Mouse (Mus musculus): ENCODE measurements around the gene Bcr. TPM values are rescaled to one million over a fixed set of nuclear protein-coding genes. Genes with fewer than 3 reads are reported as not detected.

Bcr gene
- total and polyA plus RNA-seq, 2 experiments from 2014 or later: 10.1 to 61.4 TPM

DNA sequence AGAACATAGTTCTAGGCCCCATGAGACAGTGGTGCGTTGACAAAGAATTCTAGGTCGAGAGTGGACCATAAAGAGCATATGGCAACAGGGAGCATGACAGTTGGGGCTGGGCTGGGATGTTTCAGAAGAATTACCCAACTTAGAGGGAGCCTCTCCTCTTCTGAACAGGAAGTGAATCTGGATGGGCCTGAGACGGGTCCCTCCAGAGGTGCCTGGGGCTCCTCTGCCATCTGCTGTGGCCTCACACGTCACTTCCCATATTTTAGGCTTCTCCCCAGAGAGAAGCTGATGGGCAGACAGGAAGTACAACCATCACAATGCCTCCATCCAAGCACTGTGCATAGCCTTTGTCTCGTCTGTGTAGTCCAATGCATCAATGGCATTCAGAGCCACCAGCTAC is 4.7 kb upstream of the Bcr start:
- Histone ChIP-seq H3K4me3 (ENCODE audit: low read length) (no peak overlapping the region), H3K27ac (no peak overlapping the region), H3K9me3 (ENCODE audit: low read length) (no peaks in the 10 kb centered on the region), H3K27me3 (ENCODE audit: insufficient read depth, low read length) (no peaks in the 10 kb centered on the region), H3K36me3 (ENCODE audit: insufficient read depth, low read length) (no peaks in the 10 kb centered on the region), H3K4me2 (ENCODE audit: low read depth, low read length) (no peak overlapping the region), H3K4me1 (ENCODE audit: insufficient read depth, low read length) (peaks cover 25% of the 10 kb centered on the region), H3K9ac (replicated peaks; ENCODE audit: low read length) (no peak overlapping the region)
- WGBS: 50% methylated on average over 5 of the region's 5 CpGs
- no peak for TF ChIP-seq CTCF (IDR thresholded peaks at IDR 0.05; ENCODE audit: low read depth)
- ATAC-seq (no peak), DNase-seq (ENCODE audit: low spot score) (no peak)

DNA sequence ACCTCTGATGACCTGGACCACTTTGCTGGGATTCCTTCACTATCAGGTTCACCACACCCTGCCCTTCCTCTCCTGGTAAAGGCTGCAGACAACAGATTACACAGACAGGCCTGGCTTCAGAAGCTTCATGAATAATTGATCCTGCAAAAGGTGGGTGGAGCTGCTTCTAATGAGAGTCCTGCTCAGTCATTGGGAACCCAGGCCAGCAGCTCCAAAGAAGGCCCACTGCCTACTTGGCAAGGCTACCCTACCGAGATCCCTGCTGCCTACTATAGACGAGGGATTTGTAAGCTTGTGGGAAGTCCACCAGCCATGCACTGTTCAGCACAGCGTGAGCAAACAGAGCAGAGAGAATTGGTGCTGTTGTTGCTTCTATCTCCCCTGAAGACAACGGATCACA is 4.1 kb upstream of the Bcr start:
- Histone ChIP-seq H3K27me3 (ENCODE audit: insufficient read depth, low read length) (no peaks in the 10 kb centered on the region), H3K4me1 (ENCODE audit: insufficient read depth, low read length) (peaks cover 25% of the 10 kb centered on the region), H3K27ac (no peak overlapping the region), H3K36me3 (ENCODE audit: insufficient read depth, low read length) (no peaks in the 10 kb centered on the region), H3K9me3 (ENCODE audit: low read length) (no peaks in the 10 kb centered on the region), H3K9ac (replicated peaks; ENCODE audit: low read length) (no peak overlapping the region), H3K4me3 (ENCODE audit: low read length) (no peak overlapping the region), H3K4me2 (ENCODE audit: low read depth, low read length) (no peak overlapping the region)
- no peak for TF ChIP-seq CTCF (IDR thresholded peaks at IDR 0.05; ENCODE audit: low read depth)
- DNase-seq (ENCODE audit: low spot score) (peak; percentile 59), ATAC-seq (peak; percentile 33; the same call in 1 of the 2 replicates)
- 8% methylated on average over 4 of the region's 4 CpGs for WGBS

DNA sequence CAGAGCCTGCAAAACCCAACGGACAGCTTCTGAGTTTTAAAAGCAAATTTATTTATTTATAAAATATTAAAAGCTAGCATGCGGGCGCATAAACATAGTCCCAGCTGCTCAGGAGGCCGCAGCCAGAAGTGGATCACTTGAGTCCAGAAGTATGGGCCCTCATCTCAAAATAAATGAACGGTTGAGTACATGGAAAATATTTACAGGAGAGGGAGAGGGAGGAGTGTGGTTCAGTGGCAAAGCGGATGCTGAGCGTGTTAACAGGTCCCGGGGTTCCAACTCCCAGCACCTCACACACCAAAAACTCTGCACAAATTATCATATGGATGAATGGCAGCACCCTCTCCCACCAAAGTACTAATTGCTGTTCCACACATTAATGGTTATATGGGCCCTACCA is 2.1 kb upstream of the Bcr start:
- no peak for ATAC-seq
- H3K4me3 ChIP-seq (ENCODE audit: low read length): no peak overlapping the region
- H3K4me1 ChIP-seq (ENCODE audit: insufficient read depth, low read length): peaks cover 40% of the 10 kb centered on the region
- H3K27ac ChIP-seq: no peak overlapping the region
- TF ChIP-seq CTCF (IDR thresholded peaks at IDR 0.05; ENCODE audit: low read depth): no peak
- H3K27me3 ChIP-seq (ENCODE audit: insufficient read depth, low read length): no peaks in the 10 kb centered on the region
- H3K9ac ChIP-seq (replicated peaks; ENCODE audit: low read length): no peak overlapping the region
- H3K9me3 ChIP-seq (ENCODE audit: low read length): no peaks in the 10 kb centered on the region
- WGBS: 84% methylated on average over 8 of the region's 8 CpGs
- no peak overlapping the region for H3K4me2 ChIP-seq (ENCODE audit: low read depth, low read length)
- no peaks in the 10 kb centered on the region for H3K36me3 ChIP-seq (ENCODE audit: insufficient read depth, low read length)
- no peak for DNase-seq (ENCODE audit: low spot score)

DNA sequence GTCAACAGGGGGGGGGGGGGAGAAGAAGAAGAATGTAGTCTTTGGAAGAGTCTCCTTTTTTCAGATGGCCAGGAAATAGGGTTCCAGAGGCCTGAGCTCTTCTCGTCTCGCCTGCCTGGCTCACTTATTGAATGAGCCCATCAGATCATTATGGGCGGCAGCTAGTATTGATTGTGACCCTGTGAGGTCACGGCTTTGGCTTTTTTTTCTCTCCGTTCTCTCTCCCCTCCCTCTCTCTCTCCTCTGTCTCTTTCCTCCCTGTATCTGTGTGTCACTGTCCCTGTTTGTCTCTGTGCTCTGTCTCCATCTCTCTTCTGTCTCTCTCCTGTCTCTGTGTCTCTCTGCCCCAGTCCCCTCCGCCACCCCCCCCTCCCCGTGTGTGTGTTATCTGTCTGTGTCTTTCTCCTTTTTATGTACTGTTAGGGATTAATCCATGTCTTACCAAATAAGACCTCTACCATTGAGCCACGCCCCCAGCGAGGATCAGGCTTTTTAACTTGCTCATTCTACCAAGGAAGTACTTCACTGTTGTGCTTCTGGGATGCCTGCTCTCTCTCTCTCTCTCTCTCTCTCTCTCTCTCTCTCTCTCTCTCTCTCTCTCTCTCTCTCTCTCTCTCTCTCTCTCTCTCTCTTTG is 1.5 kb upstream of the Bcr start:
- Histone ChIP-seq H3K36me3 (ENCODE audit: insufficient read depth, low read length) (no peaks in the 10 kb centered on the region), H3K9me3 (ENCODE audit: low read length) (no peaks in the 10 kb centered on the region), H3K27me3 (ENCODE audit: insufficient read depth, low read length) (no peaks in the 10 kb centered on the region), H3K4me1 (ENCODE audit: insufficient read depth, low read length) (peaks cover 45% of the 10 kb centered on the region), H3K9ac (replicated peaks; ENCODE audit: low read length) (no peak overlapping the region), H3K4me2 (ENCODE audit: low read depth, low read length) (0 out of 2 replicates have a peak overlapping the region, but pooled peaks have one; percentile 13), H3K4me3 (ENCODE audit: low read length) (no peak overlapping the region), H3K27ac (no peak overlapping the region)
- TF ChIP-seq CTCF (IDR thresholded peaks at IDR 0.05; ENCODE audit: low read depth): no peak
- no peak for DNase-seq (ENCODE audit: low spot score)
- 30% methylated on average over 9 of the region's 9 CpGs for WGBS
- ATAC-seq: no peak

DNA sequence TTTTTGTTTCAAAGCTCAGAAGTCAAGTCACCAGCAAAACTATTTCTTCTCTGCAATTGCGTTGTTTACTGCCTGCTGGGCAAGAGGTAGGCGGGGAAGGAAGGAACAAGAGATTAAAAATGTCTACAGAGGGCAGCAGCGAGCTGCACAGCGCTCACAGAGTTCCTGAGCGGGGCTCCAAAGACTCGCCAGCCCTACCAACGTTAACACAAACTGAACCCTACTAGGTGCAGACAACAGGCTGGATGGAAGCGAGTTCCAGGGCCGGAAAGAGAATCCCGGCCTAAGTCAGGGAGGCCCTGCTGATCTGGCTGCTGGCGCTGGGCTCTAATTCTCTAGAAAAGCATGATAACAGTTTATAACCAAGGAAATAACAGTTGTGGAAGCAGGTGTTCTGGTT is 996 bp upstream of the Bcr start:
- ATAC-seq (0 out of 2 replicates have a peak, but pooled peaks have one; percentile 45), DNase-seq (ENCODE audit: low spot score) (peak; percentile 89)
- H3K27me3 ChIP-seq (ENCODE audit: insufficient read depth, low read length): no peaks in the 10 kb centered on the region
- peaks cover 43% of the 10 kb centered on the region for H3K4me1 ChIP-seq (ENCODE audit: insufficient read depth, low read length)
- TF ChIP-seq CTCF (IDR thresholded peaks at IDR 0.05; ENCODE audit: low read depth): peak; percentile 82
- 2% methylated on average over 11 of the region's 11 CpGs for WGBS
- no peak overlapping the region for H3K4me3 ChIP-seq (ENCODE audit: low read length)
- peak overlapping the region; percentile 81 for H3K4me2 ChIP-seq (ENCODE audit: low read depth, low read length)
- H3K9me3 ChIP-seq (ENCODE audit: low read length): no peaks in the 10 kb centered on the region
- no peaks in the 10 kb centered on the region for H3K36me3 ChIP-seq (ENCODE audit: insufficient read depth, low read length)
- H3K27ac ChIP-seq: no peak overlapping the region
- no peak overlapping the region for H3K9ac ChIP-seq (replicated peaks; ENCODE audit: low read length)

DNA sequence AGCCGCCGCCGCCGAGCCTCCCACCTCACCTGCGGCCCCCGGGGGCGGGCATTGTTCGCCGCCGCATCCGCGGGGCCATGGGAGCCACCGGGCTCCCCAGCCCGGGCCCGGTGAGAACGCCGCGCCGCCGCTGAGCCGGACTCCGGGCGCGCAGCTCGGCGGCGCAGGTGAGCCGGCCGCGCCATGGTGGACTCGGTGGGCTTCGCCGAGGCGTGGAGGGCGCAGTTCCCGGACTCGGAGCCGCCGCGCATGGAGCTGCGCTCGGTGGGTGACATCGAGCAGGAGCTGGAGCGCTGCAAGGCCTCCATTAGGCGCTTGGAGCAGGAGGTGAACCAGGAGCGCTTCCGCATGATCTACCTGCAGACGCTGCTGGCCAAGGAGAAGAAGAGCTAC is 447 bp downstream of the Bcr start:
- Histone ChIP-seq H3K36me3 (ENCODE audit: insufficient read depth, low read length) (no peaks in the 10 kb centered on the region), H3K4me3 (ENCODE audit: low read length) (peak overlapping the region; percentile 87), H3K27me3 (ENCODE audit: insufficient read depth, low read length) (no peaks in the 10 kb centered on the region), H3K27ac (peak overlapping the region; percentile 85), H3K4me2 (ENCODE audit: low read depth, low read length) (peak overlapping the region; percentile 81), H3K4me1 (ENCODE audit: insufficient read depth, low read length) (peaks cover 48% of the 10 kb centered on the region), H3K9ac (replicated peaks; ENCODE audit: low read length) (peak overlapping the region; percentile 77), H3K9me3 (ENCODE audit: low read length) (no peaks in the 10 kb centered on the region)
- no peak for TF ChIP-seq CTCF (IDR thresholded peaks at IDR 0.05; ENCODE audit: low read depth)
- ATAC-seq: peak; percentile 13
- WGBS: under 1% methylated on average over 36 of the region's 48 CpGs
- no peak for DNase-seq (ENCODE audit: low spot score)

Measured in hindbrain, postnatal 0 days (tissue).